Mouse (Mus musculus): Measurements from ENCODE around the gene Fgf8.

Gene Fgf8

DNA sequence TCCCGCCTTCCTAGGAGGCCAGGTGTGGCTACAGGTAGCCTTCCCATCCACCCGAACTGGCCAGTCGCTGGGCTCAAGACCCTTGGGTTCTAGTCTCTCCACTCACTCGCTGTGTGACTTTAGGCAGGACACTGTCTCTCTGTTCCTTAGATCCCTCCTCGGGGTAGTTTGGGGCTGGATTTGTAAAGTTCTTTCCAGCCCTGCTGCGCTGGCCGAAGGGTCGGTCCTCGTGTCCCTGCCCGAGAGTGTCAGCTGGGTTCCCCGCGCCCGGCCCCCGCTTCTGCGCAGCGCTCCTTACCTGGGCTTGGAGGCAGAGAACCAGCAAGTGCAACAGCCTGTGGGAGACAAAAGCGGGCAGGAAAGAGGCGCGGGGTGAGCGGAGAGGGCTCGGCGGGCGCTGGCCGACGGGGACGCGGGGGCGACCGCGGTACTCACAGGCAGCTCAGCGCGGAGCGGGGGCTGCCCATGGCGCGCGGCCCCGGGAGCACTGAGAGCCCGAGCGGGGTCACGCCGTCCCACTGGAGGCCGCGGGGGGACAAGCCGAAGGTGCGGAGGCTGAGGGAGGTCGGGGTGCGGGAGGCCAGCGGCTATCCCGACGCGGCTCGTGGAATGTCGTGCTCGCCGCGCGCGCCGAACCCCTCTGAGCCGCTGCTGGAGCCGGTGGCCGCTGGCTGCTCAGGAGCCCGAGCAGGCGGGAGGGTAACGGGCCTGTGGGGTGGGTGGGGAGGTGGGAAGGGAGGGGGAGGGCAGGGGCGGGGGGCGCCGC lies at the start of gene Fgf8:
Gene Fgf8, minus strand, starts transcription at position 698 of the 766 bp plus-strand sequence.
- DNase-seq, result no peak

DNA sequence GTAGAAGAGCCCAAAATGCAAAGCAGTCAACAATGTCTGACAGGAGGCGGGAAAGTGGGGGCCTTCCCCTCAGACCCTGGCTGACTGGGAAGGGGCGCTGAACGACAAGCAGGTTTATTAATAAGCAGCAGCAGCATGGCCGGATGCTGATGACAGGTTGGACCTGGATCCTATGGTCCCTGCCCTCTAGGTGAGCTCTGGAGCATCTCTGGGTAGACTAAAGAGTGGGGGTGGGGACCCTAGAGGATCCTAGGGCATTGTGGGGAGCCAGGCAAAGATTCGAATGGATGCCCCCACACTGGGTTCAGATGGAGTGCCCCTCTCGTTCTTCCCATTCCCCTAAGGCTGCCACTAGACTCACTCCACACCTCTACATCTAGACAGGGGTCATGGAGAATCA lies 49.7 kb upstream of the Fgf8 start:
- no peak for DNase-seq

DNA sequence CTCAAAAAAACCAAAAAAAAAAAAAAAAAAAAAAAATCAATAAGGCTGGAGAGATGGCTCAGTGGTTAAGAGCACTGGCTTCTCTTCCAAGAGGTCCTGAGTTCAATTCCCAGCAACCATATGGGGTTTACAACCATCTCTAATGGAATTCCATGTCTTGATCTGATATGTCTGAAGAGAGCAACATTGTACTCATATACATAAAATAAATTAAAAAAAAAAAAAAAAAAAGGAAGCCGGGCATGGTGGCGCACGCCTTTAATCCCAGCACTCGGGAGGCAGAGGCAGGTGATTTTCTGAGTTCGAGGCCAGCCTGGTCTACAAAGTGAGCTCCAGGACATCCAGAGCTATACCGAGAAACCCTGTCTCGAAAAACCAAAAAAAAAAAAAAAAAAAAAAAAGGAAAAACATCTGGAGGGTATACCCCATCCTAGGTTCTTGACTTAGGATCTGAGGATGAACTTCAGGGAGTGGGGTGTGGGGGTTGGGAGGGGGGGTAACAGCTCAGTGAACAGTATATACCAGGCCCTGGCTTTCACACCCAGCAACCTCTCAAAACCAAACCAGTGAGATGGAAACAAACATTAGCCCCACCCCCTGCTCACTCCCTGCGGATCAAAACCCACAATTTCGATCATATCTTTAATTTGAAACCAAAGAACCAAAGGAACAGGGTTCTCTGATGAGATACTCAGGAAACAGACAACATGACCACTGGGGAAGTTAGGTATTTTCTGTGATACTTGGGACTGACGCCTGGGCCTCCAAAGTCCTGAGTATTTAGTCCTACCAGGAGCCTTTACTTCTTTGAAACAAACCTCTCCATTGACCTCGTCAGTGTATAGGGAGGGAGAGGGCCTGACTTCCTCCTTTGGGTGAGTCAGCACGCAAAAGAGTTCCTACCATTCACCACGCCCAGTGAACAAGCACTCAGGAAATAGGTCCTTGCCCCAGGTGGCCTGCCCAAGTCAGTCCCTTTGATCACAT lies 47.5 kb upstream of the Fgf8 start:
- DNase-seq, result peak; percentile 76 to 83

DNA sequence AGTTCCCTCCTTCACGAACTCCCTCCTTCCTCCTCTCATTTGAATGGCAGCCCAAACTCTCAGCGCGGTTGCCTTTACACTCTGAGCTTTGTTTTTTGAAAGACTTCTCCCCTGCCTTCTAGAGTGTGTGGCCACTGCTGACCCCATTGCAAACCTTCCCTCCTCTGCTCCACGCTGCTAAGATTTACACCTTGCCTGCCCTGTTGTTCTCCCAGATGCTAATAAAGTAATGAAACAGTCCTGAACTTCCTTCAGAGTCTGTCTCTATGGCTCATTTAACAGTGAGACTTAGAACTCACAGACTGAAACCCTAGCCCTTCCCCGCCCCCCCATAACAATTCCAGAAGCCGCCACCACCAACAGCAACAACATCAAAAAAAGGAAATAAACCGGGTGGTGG lies 46.6 kb upstream of the Fgf8 start:
- no peak for DNase-seq

DNA sequence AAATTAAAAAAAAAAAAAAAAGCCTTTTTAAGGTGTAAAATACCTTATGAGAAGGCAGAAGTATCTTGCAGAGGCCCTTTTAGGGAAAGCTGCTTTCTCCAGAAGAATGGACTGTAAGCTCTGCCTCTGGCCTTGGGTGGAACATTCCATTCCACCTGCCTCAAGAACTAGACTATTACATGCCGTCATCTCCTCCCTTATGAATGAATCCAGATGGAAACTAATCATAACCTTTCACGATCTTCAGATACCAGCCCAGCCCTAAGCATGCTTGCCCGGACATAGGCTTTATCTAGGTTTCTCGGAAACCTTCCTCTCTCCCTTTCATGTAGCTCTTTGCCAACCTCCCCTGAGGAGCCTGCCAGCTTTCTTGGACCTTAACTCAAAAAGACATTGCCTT lies 45.6 kb upstream of the Fgf8 start:
- no peak for DNase-seq

DNA sequence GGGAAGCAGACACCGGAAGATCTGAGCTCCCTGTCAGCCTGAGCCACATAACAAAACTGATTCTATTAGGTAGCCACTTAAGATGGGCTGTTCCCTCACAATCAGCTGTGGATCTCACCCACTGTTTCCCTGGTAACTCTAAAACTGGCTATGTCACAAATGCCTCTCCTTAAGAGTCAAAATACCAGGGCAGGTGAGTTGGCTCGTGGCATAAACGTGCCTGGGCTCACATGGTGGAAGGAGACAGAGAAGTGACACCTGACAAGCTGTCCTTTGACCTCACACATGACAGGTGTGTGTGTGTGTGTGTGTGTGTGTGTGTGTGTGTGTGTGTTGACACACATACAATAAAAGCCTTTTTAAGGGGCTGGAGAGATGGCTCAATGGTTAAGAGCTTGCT lies 44.7 kb upstream of the Fgf8 start:
- DNase-seq, result peak in 1 of 2 experiments; percentile 57

DNA sequence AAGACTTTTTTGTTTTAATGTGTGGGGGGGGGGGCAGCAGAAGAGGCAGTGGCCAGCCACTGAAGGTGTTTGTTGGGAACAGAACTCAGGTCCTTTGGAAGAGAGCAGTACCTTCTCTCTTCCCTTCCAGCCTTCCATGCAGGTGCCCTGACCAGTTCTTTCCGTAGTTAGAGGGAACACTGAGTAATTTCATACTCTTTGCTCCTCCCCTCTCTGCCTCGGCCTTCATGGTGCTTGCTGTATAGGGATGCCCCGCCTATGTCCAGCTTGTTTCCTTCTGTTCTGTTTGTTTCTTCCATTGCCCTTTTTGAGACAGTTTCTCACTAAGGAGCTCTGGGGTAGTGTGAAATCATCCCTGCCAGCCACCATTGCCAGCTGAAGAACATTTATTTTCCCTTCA lies 42.8 kb upstream of the Fgf8 start:
- peak in 1 of 2 experiments; percentile 21 for DNase-seq

DNA sequence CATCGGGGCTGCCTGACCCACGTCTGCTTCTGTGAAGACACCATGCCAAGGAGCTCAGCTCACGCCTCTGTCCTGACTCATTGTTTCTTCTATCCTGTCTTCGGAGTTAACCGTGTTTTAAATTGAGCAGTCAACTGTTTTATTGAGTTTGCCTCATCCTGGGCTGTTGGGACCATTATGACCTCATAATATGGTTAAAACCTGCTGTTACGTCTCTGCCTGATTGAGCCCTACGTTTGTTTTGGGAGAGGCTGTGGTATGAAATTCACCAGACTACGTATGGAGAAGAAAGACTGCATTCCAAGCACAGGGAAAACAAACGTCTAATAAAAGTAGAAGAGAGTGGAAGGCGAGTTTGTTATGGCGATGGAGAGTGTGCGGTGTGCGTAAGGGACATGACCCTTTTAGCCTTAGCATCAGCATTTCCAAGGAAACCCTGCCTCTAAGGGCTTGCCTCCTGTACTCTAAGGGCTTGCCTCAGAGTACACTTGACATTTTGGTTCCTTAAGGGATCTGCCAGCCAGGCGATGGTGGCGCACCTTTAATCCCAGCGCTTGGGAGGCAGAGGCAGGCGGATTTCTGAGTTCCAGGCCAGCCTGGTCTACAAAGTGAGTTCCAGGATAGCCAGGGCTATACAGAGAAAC lies 41.3 kb upstream of the Fgf8 start:
- peak in 1 of 2 experiments; percentile 43 for DNase-seq

DNA sequence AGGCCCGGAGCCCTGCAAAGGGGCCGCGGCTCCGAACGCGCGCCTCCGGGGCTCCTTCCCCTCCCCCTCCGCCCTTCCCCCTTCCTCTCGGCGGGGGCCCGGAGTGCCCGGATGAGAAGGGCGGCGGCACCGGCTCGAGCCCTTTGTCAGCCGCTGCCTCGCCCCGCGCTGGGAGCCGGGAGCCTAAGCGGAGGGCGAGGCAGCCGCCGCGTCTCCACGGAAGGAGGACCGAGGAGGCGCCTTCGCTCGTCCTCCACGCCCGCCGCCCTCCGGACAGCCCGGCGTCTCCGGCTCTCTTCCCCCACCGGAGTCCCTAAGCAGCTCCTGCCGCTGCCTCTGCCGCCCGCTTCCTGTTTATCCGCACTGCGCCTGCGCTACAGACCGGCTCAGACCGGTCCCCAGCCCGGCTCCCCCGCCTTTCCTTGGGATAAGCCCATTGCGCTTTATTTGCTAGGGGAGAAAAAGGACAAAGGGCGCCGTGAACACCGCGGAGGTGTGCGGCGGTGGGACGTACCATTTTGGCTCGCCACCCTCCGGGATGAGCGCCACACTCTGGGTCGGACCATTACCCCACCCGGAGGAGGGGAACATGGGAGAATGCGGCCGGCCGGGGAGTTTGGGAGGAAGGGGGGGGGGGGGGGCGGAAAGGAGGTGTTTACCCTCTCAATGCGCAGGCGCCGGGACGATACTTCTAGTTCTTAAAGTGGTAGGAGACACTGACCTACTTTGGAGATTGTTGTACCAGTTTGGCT lies 40.6 kb upstream of the Fgf8 start, which contains the start of gene Mgea5:
Gene Mgea5, minus strand, starts transcription at position 657 of the 752 bp plus-strand sequence.
- peak; percentile 99 for DNase-seq

DNA sequence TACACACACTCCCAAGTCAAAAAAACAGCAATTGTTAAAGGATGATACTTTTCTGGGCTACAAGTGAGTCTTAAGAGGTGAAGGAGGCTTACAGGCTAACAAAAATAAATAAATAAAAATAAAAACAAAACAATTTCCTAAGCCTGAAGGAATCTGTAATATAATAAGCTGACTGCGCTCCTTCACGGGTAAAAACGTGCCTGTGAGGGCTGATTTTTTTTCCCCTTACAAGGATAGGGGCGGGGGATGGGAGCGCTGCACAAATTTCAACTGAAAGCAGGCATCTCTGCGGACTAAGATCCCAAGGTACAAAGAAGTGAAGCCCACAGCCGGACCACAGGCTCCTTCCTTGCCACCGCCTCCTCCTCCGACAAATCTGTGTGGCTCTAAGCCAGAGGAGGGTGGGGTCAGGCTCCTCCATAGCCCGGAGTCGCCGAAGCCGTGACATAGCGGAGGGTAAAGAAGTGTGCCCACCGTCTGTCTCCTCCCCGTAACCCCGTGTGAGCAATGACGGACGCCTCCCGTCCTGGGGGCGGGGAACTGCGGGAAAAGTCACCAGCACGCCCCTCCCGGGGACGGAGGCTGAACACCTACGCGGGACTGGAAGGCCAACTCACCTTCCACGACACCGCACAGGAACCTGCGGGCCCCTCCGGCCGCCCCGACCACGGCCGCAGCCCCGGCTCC lies 39.7 kb upstream of the Fgf8 start:
- peak; percentile 83 to 88 for DNase-seq

DNA sequence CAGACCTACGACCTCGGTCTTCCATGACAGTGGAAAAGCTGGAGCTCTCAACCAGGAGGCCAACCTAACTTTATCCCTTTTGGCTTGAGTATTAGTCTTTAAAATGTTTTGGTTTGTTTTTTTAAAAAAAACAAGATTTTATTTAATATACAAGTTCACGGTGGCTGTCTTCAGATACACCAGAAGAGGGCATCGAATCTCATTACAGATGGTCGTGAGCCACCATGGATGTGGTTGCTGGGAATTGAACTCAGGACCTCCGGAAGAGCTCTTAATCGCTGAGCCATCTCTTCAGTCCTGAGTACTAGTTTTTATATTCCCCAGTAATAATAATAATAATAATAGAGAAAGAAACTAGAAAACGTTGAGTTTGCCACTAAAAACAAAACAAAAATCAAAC lies 39.0 kb upstream of the Fgf8 start:
- no peak for DNase-seq

DNA sequence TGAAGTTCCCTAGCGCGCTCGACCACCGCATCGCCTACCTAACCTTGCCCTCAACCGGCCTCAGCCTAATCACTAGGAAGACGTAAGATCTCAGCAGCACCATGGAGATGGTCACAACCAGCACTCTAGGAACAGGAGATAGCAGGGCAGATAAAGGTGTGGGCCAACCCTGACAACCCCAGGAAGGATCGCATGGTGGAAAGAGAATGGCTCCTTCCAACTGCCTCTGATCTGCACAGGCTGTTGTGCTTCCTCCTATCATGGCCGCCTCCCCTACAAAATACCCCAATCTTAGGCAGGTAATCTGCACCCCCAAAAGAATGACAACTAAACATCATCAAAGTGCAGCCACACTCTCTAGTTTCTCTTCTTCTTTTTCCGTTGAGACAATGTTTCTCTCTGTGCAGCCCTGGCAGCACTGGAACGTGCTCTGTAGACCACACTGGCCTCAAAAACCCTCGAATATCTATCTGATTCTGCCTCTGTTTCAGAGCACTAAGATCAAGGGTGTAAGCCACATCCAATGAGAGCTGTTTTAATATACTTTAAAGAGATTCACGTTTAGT lies 37.7 kb upstream of the Fgf8 start:
- DNase-seq, result no peak

DNA sequence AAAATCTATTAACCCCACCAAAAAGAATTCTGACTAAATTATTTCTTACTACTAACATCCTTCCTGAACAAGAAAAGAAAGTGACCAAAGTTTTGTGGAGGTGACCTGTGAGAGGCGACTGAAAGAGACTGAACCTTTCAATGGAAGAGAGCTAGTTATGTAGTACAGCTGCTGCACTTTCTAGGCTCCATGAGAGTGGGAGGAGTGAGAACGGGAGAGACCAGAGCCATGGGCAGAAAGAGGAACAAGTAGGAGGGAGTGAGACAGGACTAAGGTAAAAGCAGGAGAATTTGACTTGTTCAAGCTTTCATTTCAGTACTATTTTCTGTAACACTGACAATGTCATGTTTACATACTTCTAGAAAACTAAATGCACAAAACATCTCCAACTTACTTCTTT lies 32.8 kb upstream of the Fgf8 start:
- no peak for DNase-seq

DNA sequence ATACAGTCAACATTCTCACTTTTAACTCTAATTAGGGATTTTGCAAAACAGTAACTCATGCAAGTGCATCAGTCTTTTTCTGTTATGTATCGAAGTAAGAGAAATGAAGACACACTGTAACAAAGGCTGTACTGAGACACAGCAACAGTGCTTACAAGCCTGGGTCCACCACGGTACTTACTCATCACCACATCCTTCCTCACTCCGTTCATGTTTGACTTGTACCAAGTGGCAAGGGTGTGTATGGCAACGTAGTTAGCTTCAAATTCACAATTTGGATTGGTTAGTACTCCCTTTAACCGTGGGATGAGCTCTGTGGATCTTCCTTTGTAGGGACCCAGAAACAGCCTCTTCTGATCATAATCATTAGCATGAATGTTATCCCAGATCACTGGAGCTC lies 28.8 kb upstream of the Fgf8 start:
- no peak for DNase-seq

DNA sequence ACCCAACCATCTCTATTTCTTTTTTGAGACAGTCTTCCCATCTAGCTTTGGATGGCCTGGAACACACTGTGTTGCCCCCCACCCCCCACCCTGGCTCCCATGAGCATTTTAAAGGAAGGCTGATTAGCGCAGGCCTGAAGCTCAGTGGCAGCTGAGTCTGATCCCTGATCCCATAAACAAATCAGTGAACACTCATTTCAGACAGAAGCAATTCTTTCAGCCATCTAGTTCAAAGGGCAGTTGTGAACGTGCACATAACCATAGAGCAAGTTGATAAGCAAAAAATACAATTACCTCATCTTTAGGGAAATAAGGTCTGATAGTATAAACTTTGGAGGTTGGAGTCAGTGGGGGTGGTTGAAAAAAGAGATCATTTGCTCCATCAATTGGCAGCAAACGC lies 18.1 kb upstream of the Fgf8 start:
- DNase-seq, result no peak

DNA sequence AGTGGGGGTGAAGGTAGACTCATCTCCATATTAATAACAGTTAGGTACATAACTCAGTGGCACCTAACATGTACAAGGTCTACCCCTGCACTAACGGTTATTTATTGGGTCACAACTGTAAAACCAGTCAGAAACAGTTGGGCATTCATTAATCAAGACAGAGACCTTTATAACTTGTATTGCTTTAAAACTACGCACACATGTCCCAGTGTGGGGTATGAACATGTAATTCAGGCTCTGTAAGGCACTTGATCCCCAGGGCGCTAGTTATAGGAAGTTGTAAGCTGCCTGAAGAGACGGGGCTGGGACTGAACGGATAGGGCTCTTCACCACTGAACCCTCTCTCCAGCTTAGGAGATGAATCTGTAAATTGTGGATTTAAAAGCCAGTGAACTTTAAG lies 16.0 kb upstream of the Fgf8 start:
- DNase-seq, result no peak

DNA sequence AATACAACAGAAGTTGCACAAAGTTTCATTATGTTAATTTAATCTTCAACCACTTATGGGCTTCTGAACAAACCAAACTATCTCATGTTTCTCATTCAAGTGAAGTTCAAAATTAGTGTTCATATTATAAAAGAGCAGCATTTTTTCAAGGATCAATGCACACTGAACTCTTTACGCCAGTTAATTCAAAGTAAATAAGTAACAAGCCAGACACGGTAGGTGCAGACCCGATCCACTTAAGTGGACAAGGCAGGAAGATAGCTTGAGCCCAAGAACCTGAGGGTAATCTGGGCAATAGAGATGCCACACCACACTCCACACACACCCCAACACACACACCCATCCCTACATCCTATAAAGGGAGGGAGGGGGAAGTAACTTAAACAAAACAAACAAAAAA lies 10.8 kb upstream of the Fgf8 start:
- DNase-seq, result no peak

DNA sequence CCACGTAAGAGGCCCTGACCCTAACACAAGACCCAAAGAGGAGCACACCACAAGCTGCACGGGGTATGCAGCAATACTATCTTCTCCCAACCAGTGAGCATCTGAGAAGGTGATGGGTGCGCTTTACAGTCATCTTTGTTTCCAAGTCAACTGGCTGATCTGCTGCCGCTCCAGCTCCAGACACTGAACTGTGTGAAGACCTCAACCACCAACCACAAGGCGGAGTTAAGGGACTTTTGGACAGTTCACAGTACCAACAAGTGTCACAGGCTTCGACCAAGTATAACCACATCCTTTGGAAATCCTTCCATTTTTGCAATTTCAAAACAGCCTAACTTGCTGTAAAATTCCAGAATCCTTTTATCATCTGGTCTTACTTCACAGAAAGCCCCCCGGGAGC lies 9.2 kb upstream of the Fgf8 start:
- no peak for DNase-seq

DNA sequence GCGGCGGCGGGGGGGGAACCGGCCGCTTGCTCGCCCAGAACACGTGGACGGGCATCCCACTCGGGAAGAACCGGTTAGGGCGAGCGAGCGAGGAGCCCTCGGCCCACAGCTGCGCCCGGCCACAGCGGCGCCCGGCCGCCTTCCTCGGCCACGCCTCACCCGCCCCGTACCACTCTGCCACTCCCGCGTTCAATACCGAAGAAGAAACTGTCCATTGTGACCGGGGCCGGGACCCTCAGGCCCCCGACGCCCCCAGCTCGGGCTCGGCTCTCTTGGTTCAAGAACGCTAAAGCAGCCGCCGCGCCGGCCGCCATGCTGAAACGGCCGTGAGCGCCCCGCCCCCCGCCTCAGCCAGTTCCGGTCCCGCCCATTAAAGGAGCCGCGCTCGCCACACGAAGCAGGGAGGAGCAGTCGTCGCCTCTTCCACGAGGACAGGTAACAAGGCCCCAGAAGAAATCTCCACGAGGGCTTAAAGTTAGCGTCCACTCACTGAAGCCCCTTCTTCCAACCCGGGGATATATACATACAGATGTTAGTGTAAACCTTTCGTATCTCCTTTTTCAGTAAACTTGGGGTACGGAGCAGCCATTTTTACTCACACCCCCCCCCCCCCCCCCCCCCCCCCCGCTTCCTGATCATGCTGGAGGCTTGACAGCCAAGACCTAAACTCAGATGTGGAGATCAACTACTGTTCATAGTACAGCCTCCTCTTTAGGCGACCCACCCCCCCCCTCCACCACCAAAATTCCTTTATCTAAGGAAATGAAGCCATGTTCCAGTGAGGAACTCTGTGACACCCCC lies 6.7 kb upstream of the Fgf8 start, which contains the start of gene Npm3:
Gene Npm3, minus strand, starts transcription at position 349 of the 801 bp plus-strand sequence.
- peak; percentile 81 to 84 for DNase-seq

DNA sequence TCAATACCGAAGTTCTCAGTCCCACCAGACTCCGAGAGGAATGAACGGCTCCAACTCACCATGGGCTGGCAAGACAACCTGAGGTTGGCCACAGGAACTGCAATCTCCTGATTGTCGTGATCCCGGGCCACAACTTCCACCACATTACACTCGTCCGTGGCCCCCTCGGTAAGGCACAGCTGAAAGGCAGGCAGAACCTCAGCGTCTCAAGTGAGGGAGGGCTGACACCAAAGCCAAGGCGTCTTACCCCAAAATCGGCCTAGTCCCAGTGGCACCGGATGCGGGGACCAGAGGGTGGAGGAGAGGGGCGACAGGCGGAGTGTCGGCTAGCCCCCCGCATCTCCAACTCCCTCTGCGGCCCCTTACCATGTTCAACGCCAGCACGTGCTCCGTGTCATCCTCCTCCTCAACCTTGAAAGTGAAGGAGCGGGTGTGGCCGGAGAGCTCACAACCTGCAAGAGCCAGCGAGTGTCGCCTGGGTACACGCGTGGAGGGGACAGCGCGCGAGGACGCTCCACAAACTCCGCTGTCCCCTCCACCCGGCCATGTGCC lies 6.1 kb upstream of the Fgf8 start:
- DNase-seq, result no peak
